Mouse (Mus musculus): ENCODE measurements around the gene Gapdh. TPM values are rescaled to one million over a fixed set of nuclear protein-coding genes. Genes with fewer than 3 reads are reported as not detected.

The Gapdh gene
- polyA plus RNA-seq, 1 experiment from 2014 or later, result 1,016 TPM

DNA sequence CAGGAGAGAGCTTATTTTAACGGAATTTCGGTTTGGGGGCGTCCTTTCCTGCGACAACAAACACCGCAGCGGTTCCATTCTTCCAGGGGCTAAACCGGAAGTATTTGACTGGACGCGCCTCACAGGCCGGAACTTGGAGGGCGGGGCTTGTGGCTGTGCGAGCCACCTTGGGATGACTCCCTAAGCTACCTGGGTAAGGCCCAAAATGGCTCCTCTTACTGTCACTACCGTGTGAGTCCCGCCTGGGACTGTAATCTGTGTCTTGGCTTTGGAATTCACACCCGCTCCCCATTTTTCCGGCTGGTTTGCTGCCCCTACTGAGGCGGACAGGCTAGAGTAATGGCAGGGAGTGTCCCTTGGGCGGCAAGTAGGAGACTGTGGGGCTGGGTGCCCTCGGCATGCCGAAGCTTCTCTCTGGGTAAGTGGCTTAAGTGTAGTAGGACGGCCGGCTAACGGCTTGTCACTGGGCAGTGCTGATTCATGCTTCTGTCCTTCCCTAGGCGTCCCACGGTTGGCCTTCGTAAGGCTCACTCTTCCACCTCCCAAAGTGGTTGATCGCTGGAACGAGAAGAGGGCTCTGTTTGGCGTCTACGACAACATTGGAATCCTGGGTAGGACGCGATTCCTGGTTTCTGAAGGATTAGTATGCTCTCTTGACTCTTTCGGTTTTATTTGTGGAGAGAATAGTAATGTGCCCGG, 25.9 kb upstream of the Gapdh start:
- Histone ChIP-seq H3K27me3 (no peaks in the 10 kb centered on the region), H3K4me3 (replicated peaks) (peak overlapping the region; percentile 70), H3K9me3 (replicated peaks) (no peaks in the 10 kb centered on the region), H3K36me3 (replicated peaks) (peaks cover 56% of the 10 kb centered on the region), H3K27ac (replicated peaks) (peak overlapping the region; percentile 99), H3K4me2 (peak overlapping the region; percentile 76), H3K4me1 (replicated peaks) (peaks cover 34% of the 10 kb centered on the region), H3K9ac (peak overlapping the region; percentile 80)
- WGBS (ENCODE audit: insufficient replicate concordance), result under 1% methylated on average over 34 of the region's 34 CpGs
- peak; percentile 90 for ATAC-seq (ENCODE audit: insufficient read depth)

DNA sequence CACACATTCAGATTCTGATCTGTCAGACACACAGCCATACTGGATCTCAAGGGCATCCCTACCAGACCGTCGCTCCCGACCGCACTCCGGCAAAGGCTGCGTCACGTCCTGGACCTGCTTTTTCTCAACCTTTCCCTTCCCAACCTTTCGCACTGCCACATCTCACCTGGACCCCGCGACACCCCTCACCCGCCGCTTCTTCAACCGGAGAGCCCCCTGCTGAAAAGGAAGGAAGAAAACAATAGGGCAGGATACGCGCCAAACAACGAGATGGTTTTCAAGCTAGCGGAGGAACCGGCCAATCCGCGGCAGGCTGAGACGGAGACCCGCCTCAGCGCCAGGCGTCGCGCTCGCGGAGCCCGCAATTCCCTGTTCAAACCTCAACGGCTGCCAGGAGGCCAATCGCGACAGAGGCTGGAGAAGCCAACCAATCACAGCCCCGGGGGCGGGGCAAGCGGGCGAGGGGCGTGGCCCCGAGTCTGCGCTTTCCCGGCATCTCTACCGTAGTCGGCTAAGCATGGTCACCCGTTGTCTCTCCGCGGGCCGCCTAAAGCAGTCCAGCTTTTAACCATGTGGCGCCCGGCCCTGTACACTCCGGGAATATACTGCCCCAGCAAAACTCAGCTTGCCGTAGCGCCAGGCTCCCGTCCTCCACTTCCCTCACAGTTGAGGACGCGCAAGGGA, 25.2 kb upstream of the Gapdh start, which contains the start of the genes Ncapd2 and Mrpl51:
Gene Ncapd2 (minus strand): TSS at position 370 of the 684 bp plus-strand sequence.
Gene Mrpl51 (plus strand): TSS at position 470 of the 684 bp plus-strand sequence.
- peaks cover 63% of the 10 kb centered on the region for H3K36me3 ChIP-seq (replicated peaks)
- H3K27ac ChIP-seq (replicated peaks), result peak within 1 kb of the TSS; percentile 99
- peak within 1 kb of the TSS; percentile 76 for H3K4me2 ChIP-seq
- peak within 1 kb of the TSS; percentile 80 for H3K9ac ChIP-seq
- WGBS (ENCODE audit: insufficient replicate concordance), result under 1% methylated on average over 54 of the region's 54 CpGs
- peak within 1 kb of the TSS; percentile 70 for H3K4me3 ChIP-seq (replicated peaks)
- no peaks in the 10 kb centered on the region for H3K27me3 ChIP-seq
- no peaks in the 10 kb centered on the region for H3K9me3 ChIP-seq (replicated peaks)
- peaks cover 34% of the 10 kb centered on the region for H3K4me1 ChIP-seq (replicated peaks)
- ATAC-seq (ENCODE audit: insufficient read depth), result peak; percentile 92

- Histone ChIP-seq H3K36me3 (replicated peaks) (peaks cover 69% of the 10 kb centered on the region), H3K27me3 (no peaks in the 10 kb centered on the region), H3K9me3 (replicated peaks) (no peaks in the 10 kb centered on the region), H3K9ac (peak overlapping the region; percentile 73), H3K4me3 (replicated peaks) (peak overlapping the region; percentile 70), H3K4me2 (peak overlapping the region; percentile 60), H3K27ac (replicated peaks) (peak overlapping the region; percentile 99), H3K4me1 (replicated peaks) (peaks cover 34% of the 10 kb centered on the region)
- ATAC-seq (ENCODE audit: insufficient read depth), result no peak
Observed at GRCm38 (mm10) chr6:125190816-125191215, 24.5 kb upstream of the Gapdh start.

- no peak overlapping the region for H3K9ac ChIP-seq
- H3K9me3 ChIP-seq (replicated peaks), result no peaks in the 10 kb centered on the region
- no peaks in the 10 kb centered on the region for H3K27me3 ChIP-seq
- no peak overlapping the region for H3K4me3 ChIP-seq (replicated peaks)
- peaks cover 19% of the 10 kb centered on the region for H3K4me1 ChIP-seq (replicated peaks)
- H3K4me2 ChIP-seq, result no peak overlapping the region
- H3K27ac ChIP-seq (replicated peaks), result no peak overlapping the region
- WGBS (ENCODE audit: insufficient replicate concordance), result 91% methylated on average over 10 of the region's 10 CpGs
- ATAC-seq (ENCODE audit: insufficient read depth), result no peak
- peaks cover 88% of the 10 kb centered on the region for H3K36me3 ChIP-seq (replicated peaks)
Observed at GRCm38 (mm10) chr6:125186203-125186602, 19.9 kb upstream of the Gapdh start.

- Histone ChIP-seq H3K36me3 (replicated peaks) (peaks cover 100% of the 10 kb centered on the region), H3K27me3 (no peaks in the 10 kb centered on the region), H3K9me3 (replicated peaks) (no peaks in the 10 kb centered on the region), H3K4me2 (no peak overlapping the region), H3K27ac (replicated peaks) (no peak overlapping the region), H3K9ac (no peak overlapping the region), H3K4me1 (replicated peaks) (no peaks in the 10 kb centered on the region), H3K4me3 (replicated peaks) (no peak overlapping the region)
- no peak for ATAC-seq (ENCODE audit: insufficient read depth)
- 83% methylated on average over 5 of the region's 5 CpGs for WGBS (ENCODE audit: insufficient replicate concordance)
Observed at GRCm38 (mm10) chr6:125182133-125182532, 15.9 kb upstream of the Gapdh start.

GRCm38 (mm10) chr6:125179601-125180000, 13.3 kb upstream of the Gapdh start:
- no peaks in the 10 kb centered on the region for H3K4me1 ChIP-seq (replicated peaks)
- no peak overlapping the region for H3K27ac ChIP-seq (replicated peaks)
- no peak for ATAC-seq (ENCODE audit: insufficient read depth)
- no peaks in the 10 kb centered on the region for H3K27me3 ChIP-seq
- H3K36me3 ChIP-seq (replicated peaks), result peaks cover 100% of the 10 kb centered on the region
- no peak overlapping the region for H3K4me3 ChIP-seq (replicated peaks)
- 88% methylated on average over 7 of the region's 7 CpGs for WGBS (ENCODE audit: insufficient replicate concordance)
- H3K9ac ChIP-seq, result no peak overlapping the region
- H3K9me3 ChIP-seq (replicated peaks), result no peaks in the 10 kb centered on the region
- H3K4me2 ChIP-seq, result no peak overlapping the region

DNA sequence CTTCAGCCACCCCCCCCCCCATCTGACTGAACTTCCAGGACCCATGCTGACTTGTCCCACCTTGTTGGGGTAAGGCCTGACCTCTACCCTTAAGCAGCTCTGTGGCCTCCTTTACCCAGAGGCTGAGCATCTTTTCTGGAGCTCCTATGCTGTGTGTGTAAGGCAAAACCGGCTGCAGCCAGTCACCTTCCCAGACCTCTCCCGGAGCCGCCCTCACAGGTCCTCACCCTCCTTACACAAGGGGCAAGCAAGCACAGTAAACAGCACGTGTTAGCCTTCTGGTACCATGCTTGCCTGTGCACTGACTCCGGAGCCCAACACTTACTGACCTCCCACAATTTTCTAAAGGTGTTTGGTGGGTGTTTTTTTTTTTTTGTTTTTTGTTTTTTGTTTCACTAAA, 9.2 kb upstream of the Gapdh start:
- no peaks in the 10 kb centered on the region for H3K9me3 ChIP-seq (replicated peaks)
- peaks cover 100% of the 10 kb centered on the region for H3K36me3 ChIP-seq (replicated peaks)
- no peak overlapping the region for H3K4me2 ChIP-seq
- no peaks in the 10 kb centered on the region for H3K27me3 ChIP-seq
- H3K9ac ChIP-seq, result no peak overlapping the region
- peaks cover 14% of the 10 kb centered on the region for H3K4me1 ChIP-seq (replicated peaks)
- H3K27ac ChIP-seq (replicated peaks), result no peak overlapping the region
- 90% methylated on average over 5 of the region's 5 CpGs for WGBS (ENCODE audit: insufficient replicate concordance)
- no peak for ATAC-seq (ENCODE audit: insufficient read depth)
- H3K4me3 ChIP-seq (replicated peaks), result no peak overlapping the region

DNA sequence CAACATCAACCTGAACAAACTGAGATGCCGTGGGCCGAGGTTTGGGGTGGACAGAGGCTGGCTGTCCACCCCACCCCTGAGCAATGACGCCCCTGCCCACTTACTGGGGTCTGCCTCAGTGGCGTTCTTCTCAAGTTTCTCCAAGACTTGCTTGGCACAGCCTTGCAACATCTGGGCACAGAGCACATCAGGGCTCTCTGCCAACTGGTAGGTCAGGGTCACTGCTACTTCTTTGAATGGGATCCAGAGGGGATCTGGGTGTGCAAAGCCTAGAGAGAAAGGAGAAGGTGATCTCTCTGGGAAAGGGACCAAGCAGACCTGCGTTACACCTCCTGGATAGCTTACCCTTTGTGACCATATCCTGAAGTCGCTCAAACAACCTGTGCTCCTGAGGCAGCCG, 7.0 kb upstream of the Gapdh start:
- H3K4me3 ChIP-seq (replicated peaks), result no peak overlapping the region
- H3K4me2 ChIP-seq, result 0 out of 2 replicates have a peak overlapping the region, but pooled peaks have one; percentile 1
- no peak overlapping the region for H3K9ac ChIP-seq
- ATAC-seq (ENCODE audit: insufficient read depth), result no peak
- H3K36me3 ChIP-seq (replicated peaks), result peaks cover 100% of the 10 kb centered on the region
- H3K4me1 ChIP-seq (replicated peaks), result peaks cover 22% of the 10 kb centered on the region
- H3K9me3 ChIP-seq (replicated peaks), result no peaks in the 10 kb centered on the region
- WGBS (ENCODE audit: insufficient replicate concordance), result 91% methylated on average over 7 of the region's 7 CpGs
- H3K27ac ChIP-seq (replicated peaks), result peak overlapping the region; percentile 42
- no peaks in the 10 kb centered on the region for H3K27me3 ChIP-seq

GRCm38 (mm10) chr6:125172474-125172873, 6.2 kb upstream of the Gapdh start:
- Histone ChIP-seq H3K4me2 (no peak overlapping the region), H3K9ac (no peak overlapping the region), H3K27me3 (no peaks in the 10 kb centered on the region), H3K9me3 (replicated peaks) (no peaks in the 10 kb centered on the region), H3K4me1 (replicated peaks) (peaks cover 30% of the 10 kb centered on the region), H3K36me3 (replicated peaks) (peaks cover 100% of the 10 kb centered on the region), H3K4me3 (replicated peaks) (no peak overlapping the region), H3K27ac (replicated peaks) (peak overlapping the region; percentile 42; the same call in 1 of the 2 replicates)
- 60% methylated on average over 2 of the region's 2 CpGs for WGBS (ENCODE audit: insufficient replicate concordance)
- ATAC-seq (ENCODE audit: insufficient read depth), result peak; percentile 53

- H3K4me2 ChIP-seq, result no peak overlapping the region
- no peaks in the 10 kb centered on the region for H3K27me3 ChIP-seq
- H3K4me3 ChIP-seq (replicated peaks), result no peak overlapping the region
- H3K9me3 ChIP-seq (replicated peaks), result no peaks in the 10 kb centered on the region
- peaks cover 52% of the 10 kb centered on the region for H3K4me1 ChIP-seq (replicated peaks)
- no peak for ATAC-seq (ENCODE audit: insufficient read depth)
- peaks cover 84% of the 10 kb centered on the region for H3K36me3 ChIP-seq (replicated peaks)
- H3K27ac ChIP-seq (replicated peaks), result no peak overlapping the region
- WGBS (ENCODE audit: insufficient replicate concordance), result 83% methylated on average over 6 of the region's 6 CpGs
- H3K9ac ChIP-seq, result no peak overlapping the region
Observed at GRCm38 (mm10) chr6:125170194-125170593, 3.9 kb upstream of the Gapdh start.

DNA sequence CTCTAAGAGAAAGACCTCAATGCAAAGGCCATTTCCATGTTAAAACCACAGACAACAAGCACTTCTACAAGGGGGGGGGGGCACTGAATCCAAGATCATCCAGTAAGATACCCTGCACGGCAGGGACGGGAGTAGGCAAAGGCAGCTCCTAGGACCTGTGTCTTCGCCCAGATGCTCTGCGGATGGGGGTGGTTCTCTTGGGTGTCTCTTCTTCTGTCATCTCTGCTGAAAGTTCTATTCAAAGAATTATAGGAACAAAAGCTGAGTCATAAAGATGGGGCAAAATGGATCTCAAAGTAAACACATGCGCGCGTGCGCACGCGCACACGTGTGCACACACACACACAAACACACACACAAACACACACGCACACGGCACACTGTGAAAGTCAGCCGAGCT, 1.8 kb upstream of the Gapdh start:
- H3K4me3 ChIP-seq (replicated peaks), result no peak overlapping the region
- no peak overlapping the region; the same call in 1 of the 2 replicates for H3K9ac ChIP-seq
- H3K4me1 ChIP-seq (replicated peaks), result peaks cover 62% of the 10 kb centered on the region
- H3K27ac ChIP-seq (replicated peaks), result peak overlapping the region; percentile 91; the same call in 1 of the 2 replicates
- ATAC-seq (ENCODE audit: insufficient read depth), result no peak
- H3K9me3 ChIP-seq (replicated peaks), result no peaks in the 10 kb centered on the region
- 90% methylated on average over 14 of the region's 14 CpGs for WGBS (ENCODE audit: insufficient replicate concordance)
- H3K27me3 ChIP-seq, result no peaks in the 10 kb centered on the region
- peaks cover 74% of the 10 kb centered on the region for H3K36me3 ChIP-seq (replicated peaks)
- no peak overlapping the region for H3K4me2 ChIP-seq

Data from liver, embryonic 15.5 days (tissue).